Mouse (Mus musculus) layer of hippocampus, adult 8-10 months (tissue): ENCODE results near the gene Nomo1. TPM values are rescaled to one million over a fixed set of nuclear protein-coding genes. Genes with fewer than 3 reads are reported as not detected.

Experiments
- total RNA-seq, 4 experiments: library from RNA; stranded (reverse); gene quantifications; 2 replicates each; pipeline ENCODE4 v1.2.4; 2022

The Nomo1 gene
- total RNA-seq, 4 experiments from 2014 or later = 96.7 to 108 (median 105) TPM

Other genes with a start within 250 kb of the Nomo1 start
- 100 to 1,000 TPM; 251 to 313 (median 283) TPM for gene Lmtk3, start 250.0 kb upstream of the Nomo1 start, total RNA-seq
- 10 to 100 TPM in 3 of 4 experiments, 1 to 10 TPM in 1; 9.9 to 12.5 (median 11.3) TPM for gene Sult2b1, start 249.0 kb upstream of the Nomo1 start, total RNA-seq
- 100 to 1,000 TPM; 135 to 147 (median 139) TPM for gene Cyth2, start 219.1 kb upstream of the Nomo1 start, total RNA-seq
- 1 to 10 TPM; 1.6 to 2.1 (median 1.8) TPM for gene Kcnj14, start 208.9 kb upstream of the Nomo1 start, total RNA-seq
- 10 to 100 TPM; 19.3 to 24.7 (median 22.3) TPM for gene Grwd1, start 202.8 kb upstream of the Nomo1 start, total RNA-seq
- gene Kdelr1, start 160.9 kb upstream of the Nomo1 start, total RNA-seq = 10 to 100 TPM; 72.8 to 86.3 (median 79.1) TPM
- 10 to 100 TPM in 2 of 4 experiments, 1 to 10 TPM in 2; 8.6 to 11.1 (median 10.1) TPM for gene Grin2d, start 155.3 kb upstream of the Nomo1 start, total RNA-seq
- under 1 TPM in 1 of 4 experiments, not detected in 3; 0.64 TPM for gene Syngr4, start 137.0 kb upstream of the Nomo1 start, total RNA-seq
- gene Tmem143, start 136.8 kb upstream of the Nomo1 start, total RNA-seq = 10 to 100 TPM; 19.8 to 24.1 (median 21.2) TPM
- gene Emp3, start 112.3 kb upstream of the Nomo1 start, total RNA-seq = 1 to 10 TPM; 2.6 to 6.3 (median 6.2) TPM
- 1 to 10 TPM; 3.7 to 5.4 (median 4.5) TPM for gene Ccdc114, start 109.6 kb upstream of the Nomo1 start, total RNA-seq
- 1 to 10 TPM; 1.8 to 3.5 (median 2.6) TPM for gene Abcc6, start 3.4 kb upstream of the Nomo1 start, total RNA-seq
- gene Kcnj11, start 67.1 kb downstream of the Nomo1 start, total RNA-seq = 10 to 100 TPM; 30.2 to 36.4 (median 33.9) TPM
- gene Abcc8, start 146.3 kb downstream of the Nomo1 start, total RNA-seq = 10 to 100 TPM; 39.0 to 52.6 (median 45.1) TPM
- gene Ush1c, start 204.8 kb downstream of the Nomo1 start, total RNA-seq = under 1 TPM; 0.16 to 0.74 (median 0.25) TPM
- gene Otog, start 207.3 kb downstream of the Nomo1 start, total RNA-seq = under 1 TPM in 3 of 4 experiments, not detected in 1; 0.19 to 0.27 (median 0.23) TPM